Comparison of ENCODE assay signal across 11 mouse cellular contexts in genomic region chr16:44122982-44123725, GRCm38 (mm10). TPM values are rescaled to one million over a fixed set of nuclear protein-coding genes. Genes with fewer than 3 reads are reported as not detected.
DNase-seq lines count a peak whose midpoint lies in the region; ATAC-seq and TF ChIP-seq lines count a peak whose summit lies in the region.
"Had no signal": no experiment of that assay in that cellular context is flagged by ENCODE, and none has a peak within 500 bp of the region (broad histone marks: within the 10 kb centered on the region; RNA-seq: fewer than 3 reads in every experiment).

No protein-coding gene starts in this region.

- H3K4me3 ChIP-seq in gastrocnemius, adult 2 months = peak overlapping the region; percentile 24; the same call in 1 of the 2 replicates
- H3K4me3 ChIP-seq in liver, embryonic 12.5 days = no peak overlapping the region
- no peak overlapping the region for H3K4me3 ChIP-seq in hindbrain, embryonic 10.5 days
- H3K4me3 ChIP-seq: forebrain, embryonic 15.5 days; megakaryocyte, embryonic 14.5 days had no signal

- no peak for ATAC-seq in liver, embryonic 12.5 days
- ATAC-seq: forebrain, embryonic 15.5 days had no signal

- peak overlapping the region; percentile 84 for H3K27ac ChIP-seq in gastrocnemius, adult 2 months
- no peak overlapping the region for H3K27ac ChIP-seq in liver, embryonic 12.5 days
- H3K27ac ChIP-seq in hindbrain, embryonic 10.5 days = no peak overlapping the region
- H3K27ac ChIP-seq: forebrain, embryonic 15.5 days had no signal

- no peak overlapping the region for H3K9ac ChIP-seq in liver, embryonic 12.5 days
- H3K9ac ChIP-seq: forebrain, embryonic 15.5 days had no signal

- TF ChIP-seq CTCF in gastrocnemius, adult 2 months (IDR thresholded peaks at IDR 0.05) = no peak

- intact Hi-C loops in gastrocnemius, adult 2 months (cut with DNase I) = no loop called here

- no peak for DNase-seq in gastrocnemius, adult 2 months
- no peak for DNase-seq in gastrocnemius, postnatal 4 days (ENCODE audit: low spot score in 2 of 2)
- peak; percentile 83 for DNase-seq in 3T3-L1 (ENCODE audit: low read depth, low spot score)
- DNase-seq in Muller cell, postnatal 12 days (ENCODE audit: inconsistent ontology term) = peak; percentile 64
- DNase-seq in cerebellum, postnatal 36 days = peak; percentile 52 to 64
- no peak for DNase-seq in ovary, postnatal 36 days (ENCODE audit: low spot score)
- no peak for DNase-seq in hindbrain, embryonic 10.5 days (ENCODE audit: low spot score)
- DNase-seq: liver had no signal

- no peaks in the 10 kb centered on the region for H3K9me3 ChIP-seq in liver, embryonic 12.5 days (replicated peaks)
- H3K9me3 ChIP-seq in hindbrain, embryonic 10.5 days = no peaks in the 10 kb centered on the region
- H3K9me3 ChIP-seq: forebrain, embryonic 15.5 days; megakaryocyte, embryonic 14.5 days had no signal

- 79% methylated on average over 7 of the region's 7 CpGs for WGBS in liver, embryonic 12.5 days (ENCODE audit: insufficient replicate concordance)
- 93% methylated on average over 7 of the region's 7 CpGs for WGBS in hindbrain, embryonic 10.5 days

- no peaks in the 10 kb centered on the region for H3K27me3 ChIP-seq in liver, embryonic 12.5 days (replicated peaks)
- no peaks in the 10 kb centered on the region for H3K27me3 ChIP-seq in hindbrain, embryonic 10.5 days (ENCODE audit: insufficient read depth, poor library complexity, severe bottlenecking)
- H3K27me3 ChIP-seq: forebrain, embryonic 15.5 days; megakaryocyte, embryonic 14.5 days had no signal

- no peaks in the 10 kb centered on the region for H3K36me3 ChIP-seq in liver, embryonic 12.5 days
- no peaks in the 10 kb centered on the region for H3K36me3 ChIP-seq in hindbrain, embryonic 10.5 days
- H3K36me3 ChIP-seq: forebrain, embryonic 15.5 days had no signal

- peaks cover 7% of the 10 kb centered on the region; the same call in 1 of the 2 replicates for H3K4me1 ChIP-seq in liver, embryonic 12.5 days
- H3K4me1 ChIP-seq in hindbrain, embryonic 10.5 days (replicated peaks) = no peaks in the 10 kb centered on the region
- H3K4me1 ChIP-seq: forebrain, embryonic 15.5 days had no signal

- H3K4me2 ChIP-seq in liver, embryonic 12.5 days = no peak overlapping the region
- H3K4me2 ChIP-seq: forebrain, embryonic 15.5 days had no signal

RNA-seq across cellular contexts. Expression of gene Atp6v1a, which starts 16.4 kb away (rescaled TPM):
- total RNA-seq in gastrocnemius, adult 2 months (2021) = 10 to 100 TPM; 17.0 to 20.1 TPM
- 10 to 100 TPM; 46.1 to 56.8 TPM for total RNA-seq in gastrocnemius, postnatal 4 days (2021)
- 27.2 and 28.0 TPM in 2 replicates for polyA plus RNA-seq in liver, embryonic 12.5 days (2016; fragmentation: Nextera tagmentation; extraction: Ambion mirVana)
- polyA plus RNA-seq in hindbrain, embryonic 10.5 days (2016; fragmentation: Nextera tagmentation; extraction: Ambion mirVana) = 43.3 and 47.6 TPM in 2 replicates

RNA-seq across cellular contexts. Expression of gene Naa50, which starts 16.5 kb away (rescaled TPM):
- total RNA-seq in gastrocnemius, adult 2 months (2021) = 100 to 1,000 TPM; 181 to 195 TPM
- 100 to 1,000 TPM; 214 to 254 TPM for total RNA-seq in gastrocnemius, postnatal 4 days (2021)
- 129 and 132 TPM in 2 replicates for polyA plus RNA-seq in liver, embryonic 12.5 days (2016; fragmentation: Nextera tagmentation; extraction: Ambion mirVana)
- 78.0 and 123 TPM in 2 replicates for polyA plus RNA-seq in hindbrain, embryonic 10.5 days (2016; fragmentation: Nextera tagmentation; extraction: Ambion mirVana)

RNA-seq across cellular contexts. Expression of gene Usf3, which starts 49.9 kb away (rescaled TPM):
- 10 to 100 TPM; 41.6 to 47.9 TPM for total RNA-seq in gastrocnemius, adult 2 months (2021)
- 10 to 100 TPM; 37.3 to 41.9 TPM for total RNA-seq in gastrocnemius, postnatal 4 days (2021)
- 2.5 and 2.9 TPM in 2 replicates for polyA plus RNA-seq in liver, embryonic 12.5 days (2016; fragmentation: Nextera tagmentation; extraction: Ambion mirVana)
- polyA plus RNA-seq in hindbrain, embryonic 10.5 days (2016; fragmentation: Nextera tagmentation; extraction: Ambion mirVana) = 2.4 and 2.6 TPM in 2 replicates

Comparison
In these comparisons a context has a peak if more than half of its experiments do, and no peak if none do; other contexts are left out.
1. DNase-seq: peak in 3T3-L1 (single experiment), Muller cell, postnatal 12 days (single experiment) and cerebellum, postnatal 36 days (2 of 2); none in gastrocnemius, adult 2 months (single experiment), gastrocnemius, postnatal 4 days (0 of 2), ovary, postnatal 36 days (single experiment) and hindbrain, embryonic 10.5 days (single experiment).